Mouse (Mus musculus) liver, embryonic 14.5 days (tissue): ENCODE measurements at regions not wholly inside any gene's neighbourhood (a gene's known extent, or its start where the extent isn't known, plus 50 kb on each side); places are given as distances from the start of the nearest gene placed in this dataset.

ENCODE experiments used
- ATAC-seq: fragments of 200-750 bp; cut with Nextera tagmentation; 2 replicates; pipeline ENCODE4 v1.8.0; 2017; ENCODE audit warnings: moderate number of reproducible peaks, mild to moderate bottlenecking, moderate library complexity; ENCODE audit not compliant: insufficient read depth
- DNase-seq, 3 experiments: peaks; one replicate each; pipeline ENCODE4 v3.0.0-alpha.2; 2012 to 2013; ENCODE audit warnings: low read depth in 3 of 3, low spot score in 3 of 3
- H3K27ac ChIP-seq: fragments of 300-500 bp; sonication (generic); 2 replicates; pipeline ENCODE4 v1.5.1; 2014; ENCODE audit warnings: moderate library complexity, mild to moderate bottlenecking, control low read depth, inconsistent platforms
- H3K27me3 ChIP-seq: fragments of 300-500 bp; sonication (generic); 2 replicates; pipeline ENCODE4 v1.6.1; 2014; ENCODE audit warnings: mild to moderate bottlenecking, low read length, moderate library complexity; ENCODE audit not compliant: control insufficient read depth, insufficient read depth
- H3K36me3 ChIP-seq: fragments of 300-500 bp; sonication (generic); replicated peaks from 2 replicates; pipeline ENCODE4 v1.6.1; 2014; ENCODE audit warnings: low read depth; ENCODE audit not compliant: control insufficient read depth, insufficient read depth
- H3K4me1 ChIP-seq, 2 experiments: fragments of 200-500 bp in 1 of 2; fragments of 300-500 bp in 1 of 2; sonication (generic) in 1 of 2; replicated peaks; 2 replicates each; pipeline ENCODE4 v1.6.1; 2012 to 2014; ENCODE audit warnings: antibody characterized with exemption in 1 of 2, inconsistent platforms in 1 of 2, low read length in 1 of 2; ENCODE audit not compliant: control insufficient read depth in 2 of 2, insufficient read depth in 2 of 2
- H3K4me2 ChIP-seq: fragments of 300-500 bp; sonication (generic); 2 replicates; pipeline ENCODE4 v1.6.1; 2014; ENCODE audit warnings: low read depth, mild to moderate bottlenecking, control low read depth, moderate library complexity
- H3K4me3 ChIP-seq, 2 experiments: fragments of 200-500 bp in 1 of 2; fragments of 300-500 bp in 1 of 2; sonication (generic) in 1 of 2; 2 replicates each; pipeline ENCODE4 v1.5.1; 2012 to 2014; ENCODE audit warnings: low read depth in 2 of 2, low read length in 2 of 2, mild to moderate bottlenecking in 2 of 2, control low read depth in 1 of 2, inconsistent platforms in 1 of 2, moderate library complexity in 1 of 2; ENCODE audit not compliant: insufficient read depth in 1 of 2
- H3K9ac ChIP-seq: fragments of 300-500 bp; sonication (generic); replicated peaks from 2 replicates; pipeline ENCODE4 v1.6.1; 2014; ENCODE audit warnings: mild to moderate bottlenecking, control low read depth, moderate library complexity
- H3K9me3 ChIP-seq: fragments of 300-500 bp; sonication (generic); 2 replicates; pipeline ENCODE4 v1.6.1; 2016; ENCODE audit warnings: low read length, mixed read lengths; ENCODE audit not compliant: control insufficient read depth
- CTCF ChIP-seq: IDR thresholded peaks from 2 replicates; pipeline ENCODE4 v1.5.1; 2016; ENCODE audit warnings: antibody characterized with exemption, low read depth, control low read depth
- EP300 ChIP-seq: IDR thresholded peaks from 2 replicates; pipeline ENCODE4 v1.6.1; 2016; ENCODE audit warnings: antibody characterized with exemption, low read depth
- WGBS: fragments of 180-500 bp; shearing (Covaris S2); extraction: QIAGEN DNeasy Blood & Tissue Kit; methylation state at CpG from one replicate; pipeline ENCODE4 v1.1.7; 2014; ENCODE audit not compliant: insufficient replicate concordance; 5-methylcytosine and 5-hydroxymethylcytosine counted together

DNA sequence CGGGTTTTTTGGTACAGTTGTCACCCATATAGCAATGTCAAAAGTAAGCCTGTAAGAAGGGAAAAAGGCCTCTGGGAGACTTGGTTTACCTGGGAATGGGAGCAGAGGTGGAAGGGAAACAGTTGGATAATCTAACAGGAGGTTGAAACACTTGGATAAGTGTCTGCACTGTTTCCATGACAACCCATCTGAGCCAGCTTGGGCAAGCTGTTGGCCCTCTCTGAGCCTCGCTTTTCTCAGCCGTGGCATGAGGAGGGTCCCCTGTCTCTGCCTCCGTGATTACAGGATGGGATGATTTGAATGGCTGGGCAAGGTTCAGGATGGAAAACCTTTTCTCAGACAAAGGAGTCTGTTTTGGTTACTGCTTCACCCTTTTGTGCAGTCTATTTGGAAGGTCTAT, 265.6 kb downstream of the Emp1 start:
- no peak for DNase-seq
- no peaks in the 10 kb centered on the region for H3K36me3 ChIP-seq
- H3K27ac ChIP-seq: no peak overlapping the region
- no peaks in the 10 kb centered on the region for H3K4me1 ChIP-seq
- WGBS: 62% methylated on average over 4 of the region's 4 CpGs
- H3K9ac ChIP-seq: no peak overlapping the region
- no peaks in the 10 kb centered on the region for H3K27me3 ChIP-seq
- H3K4me3 ChIP-seq: no peak overlapping the region
- no peak for ATAC-seq
- H3K9me3 ChIP-seq: no peaks in the 10 kb centered on the region
- TF ChIP-seq CTCF (no peak), EP300 (no peak)
- H3K4me2 ChIP-seq: no peak overlapping the region

DNA sequence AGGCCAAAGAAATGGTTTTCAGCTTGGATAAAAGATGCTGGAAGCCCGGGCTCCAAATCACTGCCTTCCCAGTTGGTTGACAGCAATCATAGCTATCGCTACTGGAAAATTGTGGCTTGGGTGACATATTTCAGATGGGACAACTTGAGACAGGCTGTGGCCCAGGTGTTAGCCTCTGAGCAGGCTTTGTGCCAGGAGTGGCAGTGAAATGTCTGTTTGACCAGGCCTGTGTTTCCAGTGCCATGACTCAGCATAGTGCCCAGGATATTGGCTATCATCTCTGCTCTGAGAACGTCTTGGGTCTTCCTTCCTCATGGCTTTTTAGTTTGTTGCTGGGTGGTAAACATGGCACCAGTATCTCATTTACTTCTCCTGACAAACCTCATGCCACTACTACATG, 266.9 kb downstream of the Emp1 start:
- Histone ChIP-seq H3K4me2 (no peak overlapping the region), H3K4me1 (no peaks in the 10 kb centered on the region), H3K27ac (no peak overlapping the region), H3K4me3 (no peak overlapping the region), H3K9ac (no peak overlapping the region), H3K9me3 (no peaks in the 10 kb centered on the region), H3K27me3 (no peaks in the 10 kb centered on the region), H3K36me3 (no peaks in the 10 kb centered on the region)
- WGBS: 43% methylated on average over 3 of the region's 3 CpGs
- TF ChIP-seq EP300 (no peak), CTCF (no peak)
- DNase-seq (no peak), ATAC-seq (no peak)

DNA sequence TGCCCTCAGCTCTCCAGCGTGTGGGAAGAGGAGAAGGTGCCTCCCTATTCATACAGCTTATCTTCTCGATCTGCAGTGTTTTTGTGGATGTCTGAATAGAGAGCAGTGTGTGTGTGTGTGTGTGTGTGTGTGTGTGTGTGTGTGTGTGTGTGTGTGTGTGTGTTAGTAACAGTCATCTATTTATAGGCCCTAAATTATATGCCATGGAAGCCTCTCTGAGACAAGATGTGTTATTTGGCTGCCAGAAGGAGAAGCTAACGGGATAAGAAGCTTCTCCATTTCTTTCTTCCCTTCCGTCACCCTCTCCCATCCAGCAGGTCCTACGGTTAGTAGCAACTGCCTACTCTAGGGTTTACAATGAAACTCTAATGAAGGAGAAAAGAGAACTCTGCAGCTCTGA, 270.3 kb downstream of the Emp1 start:
- H3K27ac ChIP-seq: no peak overlapping the region
- no peak for DNase-seq
- TF ChIP-seq EP300 (no peak), CTCF (no peak)
- no peak overlapping the region for H3K9ac ChIP-seq
- H3K9me3 ChIP-seq: no peaks in the 10 kb centered on the region
- H3K27me3 ChIP-seq: no peaks in the 10 kb centered on the region
- H3K4me2 ChIP-seq: no peak overlapping the region
- WGBS: 71% methylated on average over 5 of the region's 5 CpGs
- no peak for ATAC-seq
- no peak overlapping the region for H3K4me3 ChIP-seq
- H3K36me3 ChIP-seq: no peaks in the 10 kb centered on the region
- no peaks in the 10 kb centered on the region for H3K4me1 ChIP-seq

DNA sequence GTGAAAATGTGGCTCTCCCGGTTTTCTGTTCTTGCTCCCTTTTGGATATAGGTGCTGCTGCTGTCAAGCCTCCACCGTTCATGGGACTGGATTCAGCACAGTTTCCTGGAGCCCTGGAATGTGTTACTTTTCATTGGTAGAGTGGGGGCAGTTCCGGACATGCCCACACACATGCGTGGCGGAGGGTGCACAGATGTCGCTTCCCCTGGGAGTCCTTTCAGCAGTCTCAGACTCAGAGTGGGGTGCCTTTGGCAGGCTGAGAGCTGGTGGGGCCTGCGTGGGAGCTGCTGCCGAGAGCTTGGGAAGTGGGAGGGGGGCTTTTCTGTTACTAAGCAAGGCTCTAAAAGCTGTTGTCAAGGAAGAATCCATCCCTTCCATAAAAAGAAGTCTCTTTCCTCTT, 274.3 kb downstream of the Emp1 start:
- DNase-seq (no peak), ATAC-seq (no peak)
- no peaks in the 10 kb centered on the region for H3K36me3 ChIP-seq
- H3K27me3 ChIP-seq: no peaks in the 10 kb centered on the region
- H3K9me3 ChIP-seq: no peaks in the 10 kb centered on the region
- no peaks in the 10 kb centered on the region for H3K4me1 ChIP-seq
- no peak overlapping the region for H3K4me2 ChIP-seq
- 66% methylated on average over 8 of the region's 8 CpGs for WGBS
- no peak overlapping the region for H3K27ac ChIP-seq
- TF ChIP-seq CTCF (no peak), EP300 (no peak)
- H3K4me3 ChIP-seq: no peak overlapping the region
- H3K9ac ChIP-seq: no peak overlapping the region

DNA sequence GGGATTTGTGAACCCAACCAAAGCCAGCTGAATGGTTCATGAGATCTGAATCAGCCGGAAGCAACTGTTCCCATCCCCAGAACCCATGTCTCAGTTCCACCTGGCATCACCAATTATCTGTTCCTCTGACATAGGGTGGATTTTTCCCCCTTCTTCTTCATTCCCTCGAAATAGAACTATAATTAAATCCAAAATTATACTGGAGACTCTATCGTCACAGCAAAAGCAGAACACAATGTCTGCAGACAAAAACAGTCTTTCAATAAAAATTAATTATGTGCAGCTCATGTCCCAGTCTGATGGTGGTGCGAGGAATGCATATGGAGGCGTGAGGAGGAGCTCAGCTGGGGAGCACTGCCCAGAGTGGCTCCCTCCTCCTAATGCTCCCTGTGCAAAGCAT, 280.4 kb downstream of the Emp1 start:
- H3K27me3 ChIP-seq: no peaks in the 10 kb centered on the region
- WGBS: 47% methylated on average over 5 of the region's 5 CpGs
- no peak for TF ChIP-seq CTCF
- no peak for TF ChIP-seq EP300

DNA sequence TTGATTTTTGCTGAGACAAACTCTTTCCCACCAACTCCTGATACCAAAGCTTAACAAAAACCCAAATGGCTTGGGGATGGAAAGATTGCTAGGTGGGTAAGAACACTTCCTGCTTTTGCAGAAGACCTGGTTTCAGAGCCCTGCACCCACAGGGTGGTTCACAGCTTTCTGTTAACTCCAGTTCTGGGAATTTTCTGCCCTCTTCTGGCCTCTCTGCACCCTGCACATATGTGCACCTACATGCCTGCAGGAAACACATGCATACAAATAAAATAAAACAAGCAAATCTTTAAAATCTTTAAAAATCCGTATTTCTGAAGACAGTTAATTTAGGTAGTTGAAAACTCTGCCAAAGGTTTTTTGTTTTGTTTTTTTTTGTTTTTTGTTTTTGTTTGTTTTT, 283.8 kb downstream of the Emp1 start:
- Histone ChIP-seq H3K4me2 (no peak overlapping the region), H3K27ac (no peak overlapping the region), H3K9me3 (no peaks in the 10 kb centered on the region), H3K36me3 (no peaks in the 10 kb centered on the region), H3K27me3 (no peaks in the 10 kb centered on the region), H3K4me1 (no peaks in the 10 kb centered on the region), H3K9ac (no peak overlapping the region), H3K4me3 (no peak overlapping the region)
- no peak for DNase-seq
- WGBS: 27% methylated on average over 1 of the region's 1 CpGs
- ATAC-seq: no peak
- no peak for TF ChIP-seq EP300
- no peak for TF ChIP-seq CTCF

More for the DNA sequence above, 280.4 kb downstream of the Emp1 start:
- Histone ChIP-seq H3K36me3 (no peaks in the 10 kb centered on the region), H3K9me3 (no peaks in the 10 kb centered on the region), H3K4me3 (no peak overlapping the region), H3K4me2 (no peak overlapping the region), H3K27ac (no peak overlapping the region), H3K9ac (no peak overlapping the region), H3K4me1 (no peaks in the 10 kb centered on the region)
- ATAC-seq (no peak), DNase-seq (no peak)
